Mouse (Mus musculus): ENCODE data around the gene 2310007B03Rik. TPM values are rescaled to one million over a fixed set of nuclear protein-coding genes. Genes with fewer than 3 reads are reported as not detected.

2310007B03Rik gene
- total RNA-seq, 1 experiment, result 0.62 TPM

- DNase-seq (ENCODE audit: low read depth, low spot score), result no peak
- Histone ChIP-seq H3K9ac (ENCODE audit: insufficient read depth, low read depth, low read length, poor library complexity, severe bottlenecking) (no peak overlapping the region), H3K4me3 (ENCODE audit: insufficient read depth in 1 of 2, low read depth in 1 of 2, low read length in 2 of 2, poor library complexity in 1 of 2, severe bottlenecking in 1 of 2) (no peak overlapping the region), H3K36me3 (ENCODE audit: control insufficient read depth, insufficient read depth, low read length, poor library complexity, severe bottlenecking) (no peaks in the 10 kb centered on the region), H3K4me1 (ENCODE audit: control insufficient read depth in 2 of 2, insufficient read depth in 2 of 2, low read length in 2 of 2, poor library complexity in 1 of 2) (no peaks in the 10 kb centered on the region; a peak in 1 of 4 replicates), H3K9me3 (ENCODE audit: control insufficient read depth, insufficient read depth, low read depth, low read length) (no peaks in the 10 kb centered on the region), H3K27ac (ENCODE audit: insufficient read depth, low read depth, low read length, poor library complexity, severe bottlenecking) (no peak overlapping the region)
- TF ChIP-seq MAFK (IDR thresholded peaks at IDR 0.05; ENCODE audit: insufficient read depth, low read depth, low read length), result no peak
- no peak for TF ChIP-seq CHD2 (IDR thresholded peaks at IDR 0.05; ENCODE audit: low read depth, low read length)
- in situ Hi-C loops (cut with MboI; ENCODE audit: low sequenced_read_pairs in 2 of 2, unreplicated experiment in 2 of 2), result no loop called here
These were observed 4.7 kb upstream of the 2310007B03Rik start for GRCm38 (mm10) chr1:93165447-93165846.

GRCm38 (mm10) chr1:93162588-93162987 lies 1.8 kb upstream of the 2310007B03Rik start:
- Histone ChIP-seq H3K27ac (ENCODE audit: insufficient read depth, low read depth, low read length, poor library complexity, severe bottlenecking) (no peak overlapping the region), H3K4me3 (ENCODE audit: insufficient read depth in 1 of 2, low read depth in 1 of 2, low read length in 2 of 2, poor library complexity in 1 of 2, severe bottlenecking in 1 of 2) (no peak overlapping the region), H3K36me3 (ENCODE audit: control insufficient read depth, insufficient read depth, low read length, poor library complexity, severe bottlenecking) (no peaks in the 10 kb centered on the region), H3K9me3 (ENCODE audit: control insufficient read depth, insufficient read depth, low read depth, low read length) (no peaks in the 10 kb centered on the region), H3K4me1 (ENCODE audit: control insufficient read depth in 2 of 2, insufficient read depth in 2 of 2, low read length in 2 of 2, poor library complexity in 1 of 2) (0 out of 4 replicates have a peak, but pooled peaks cover 0 to 2% of the 10 kb centered on the region in 2 experiments), H3K9ac (ENCODE audit: insufficient read depth, low read depth, low read length, poor library complexity, severe bottlenecking) (no peak overlapping the region)
- in situ Hi-C loops (cut with MboI; ENCODE audit: low sequenced_read_pairs in 2 of 2, unreplicated experiment in 2 of 2), result no loop called here
- TF ChIP-seq CHD2 (IDR thresholded peaks at IDR 0.05; ENCODE audit: low read depth, low read length), result no peak
- TF ChIP-seq HCFC1 (IDR thresholded peaks at IDR 0.05; ENCODE audit: borderline replicate concordance, insufficient read depth, low read length), result no peak
- TF ChIP-seq ZC3H11A (IDR thresholded peaks at IDR 0.05; ENCODE audit: borderline replicate concordance, low read depth, low read length), result no peak
- TF ChIP-seq ZNF384 (IDR thresholded peaks at IDR 0.05; ENCODE audit: low read depth, low read length), result no peak
- no peak for TF ChIP-seq MAFK (IDR thresholded peaks at IDR 0.05; ENCODE audit: insufficient read depth, low read depth, low read length)
- no peak for DNase-seq (ENCODE audit: low read depth, low spot score)

- no peaks in the 10 kb centered on the region for H3K9me3 ChIP-seq (ENCODE audit: control insufficient read depth, insufficient read depth, low read depth, low read length)
- H3K4me3 ChIP-seq (ENCODE audit: insufficient read depth in 1 of 2, low read depth in 1 of 2, low read length in 2 of 2, poor library complexity in 1 of 2, severe bottlenecking in 1 of 2), result no peak overlapping the region
- no peak overlapping the region for H3K9ac ChIP-seq (ENCODE audit: insufficient read depth, low read depth, low read length, poor library complexity, severe bottlenecking)
- H3K27ac ChIP-seq (ENCODE audit: insufficient read depth, low read depth, low read length, poor library complexity, severe bottlenecking), result no peak overlapping the region
- DNase-seq (ENCODE audit: low read depth, low spot score), result no peak
- no peaks in the 10 kb centered on the region for H3K36me3 ChIP-seq (ENCODE audit: control insufficient read depth, insufficient read depth, low read length, poor library complexity, severe bottlenecking)
- 0 out of 4 replicates have a peak, but pooled peaks cover 0 to 2% of the 10 kb centered on the region in 2 experiments for H3K4me1 ChIP-seq (ENCODE audit: control insufficient read depth in 2 of 2, insufficient read depth in 2 of 2, low read length in 2 of 2, poor library complexity in 1 of 2)
- in situ Hi-C loops (cut with MboI; ENCODE audit: low sequenced_read_pairs in 2 of 2, unreplicated experiment in 2 of 2), result no loop called here
- TF ChIP-seq ZC3H11A (IDR thresholded peaks at IDR 0.05; ENCODE audit: borderline replicate concordance, low read depth, low read length) (no peak), MAFK (IDR thresholded peaks at IDR 0.05; ENCODE audit: insufficient read depth, low read depth, low read length) (no peak), ZNF384 (IDR thresholded peaks at IDR 0.05; ENCODE audit: low read depth, low read length) (no peak), CHD2 (IDR thresholded peaks at IDR 0.05; ENCODE audit: low read depth, low read length) (no peak), HCFC1 (IDR thresholded peaks at IDR 0.05; ENCODE audit: borderline replicate concordance, insufficient read depth, low read length) (no peak)
These were observed 1.2 kb upstream of the 2310007B03Rik start for GRCm38 (mm10) chr1:93161921-93162320.

- Histone ChIP-seq H3K4me1 (ENCODE audit: control insufficient read depth in 2 of 2, insufficient read depth in 2 of 2, low read length in 2 of 2, poor library complexity in 1 of 2) (0 out of 4 replicates have a peak, but pooled peaks cover 0 to 2% of the 10 kb centered on the region in 2 experiments), H3K36me3 (ENCODE audit: control insufficient read depth, insufficient read depth, low read length, poor library complexity, severe bottlenecking) (no peaks in the 10 kb centered on the region), H3K9ac (ENCODE audit: insufficient read depth, low read depth, low read length, poor library complexity, severe bottlenecking) (no peak overlapping the region), H3K9me3 (ENCODE audit: control insufficient read depth, insufficient read depth, low read depth, low read length) (no peaks in the 10 kb centered on the region), H3K4me3 (ENCODE audit: insufficient read depth in 1 of 2, low read depth in 1 of 2, low read length in 2 of 2, poor library complexity in 1 of 2, severe bottlenecking in 1 of 2) (no peak overlapping the region), H3K27ac (ENCODE audit: insufficient read depth, low read depth, low read length, poor library complexity, severe bottlenecking) (no peak overlapping the region)
- DNase-seq (ENCODE audit: low read depth, low spot score), result no peak
- TF ChIP-seq MAFK (IDR thresholded peaks at IDR 0.05; ENCODE audit: insufficient read depth, low read depth, low read length) (no peak), ZNF384 (IDR thresholded peaks at IDR 0.05; ENCODE audit: low read depth, low read length) (no peak), CHD2 (IDR thresholded peaks at IDR 0.05; ENCODE audit: low read depth, low read length) (no peak), HCFC1 (IDR thresholded peaks at IDR 0.05; ENCODE audit: borderline replicate concordance, insufficient read depth, low read length) (no peak), ZC3H11A (IDR thresholded peaks at IDR 0.05; ENCODE audit: borderline replicate concordance, low read depth, low read length) (no peak)
- in situ Hi-C loops (cut with MboI; ENCODE audit: low sequenced_read_pairs in 2 of 2, unreplicated experiment in 2 of 2), result no loop called here
These were observed 602 bp upstream of the 2310007B03Rik start for GRCm38 (mm10) chr1:93161350-93161749.

Measured in ES-E14 (cell line).